Mouse (Mus musculus): ENCODE data around the gene Miip. TPM values are rescaled to one million over a fixed set of nuclear protein-coding genes. Genes with fewer than 3 reads are reported as not detected.

Gene Miip
- polyA plus RNA-seq, 2 experiments = 22.4 to 94.4 TPM

DNA sequence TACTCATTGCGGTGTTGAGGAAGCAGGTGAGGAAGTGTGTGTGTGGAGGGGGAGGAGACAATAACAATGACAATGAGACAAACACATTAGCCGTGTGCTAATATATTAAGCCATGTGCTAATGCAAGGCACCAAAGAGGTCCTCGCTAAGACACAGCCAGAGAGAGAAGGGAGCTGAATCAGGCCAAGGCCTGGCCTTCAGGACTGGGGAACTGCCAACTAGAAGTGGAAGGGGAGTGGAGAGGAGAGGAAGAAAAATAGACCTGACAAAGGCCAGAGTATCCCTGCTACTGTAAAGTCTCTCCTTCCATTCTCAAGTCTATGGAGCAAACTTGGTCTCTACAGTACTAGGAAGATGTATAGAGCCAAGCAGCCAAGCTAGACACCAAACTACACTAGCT, 35.0 kb upstream of the Miip start:
- Histone ChIP-seq H3K27me3 (ENCODE audit: control insufficient read depth, insufficient read depth, low read length) (no peaks in the 10 kb centered on the region), H3K9ac (ENCODE audit: low read depth, low read length, severe bottlenecking) (peak overlapping the region; percentile 93; the same call in 1 of the 2 replicates), H3K27ac (replicated peaks; ENCODE audit: low read depth, low read length) (no peak overlapping the region), H3K4me2 (replicated peaks; ENCODE audit: low read depth, low read length, severe bottlenecking) (peak overlapping the region; percentile 57), H3K9me3 (ENCODE audit: control insufficient read depth, low read length) (no peaks in the 10 kb centered on the region), H3K36me3 (ENCODE audit: control insufficient read depth, insufficient read depth, low read length) (peaks cover 36% of the 10 kb centered on the region), H3K4me3 (replicated peaks; ENCODE audit: low read length) (peak overlapping the region; percentile 87), H3K4me1 (ENCODE audit: control insufficient read depth, insufficient read depth, low read length) (peaks cover 3% of the 10 kb centered on the region; the same call in 1 of the 2 replicates)
- ATAC-seq (ENCODE audit: low FRiP score, low read depth) (no peak), DNase-seq (ENCODE audit: low spot score) (no peak)
- WGBS = 90% methylated on average over 3 of the region's 3 CpGs
- no peak for TF ChIP-seq POLR2A (IDR thresholded peaks at IDR 0.05; ENCODE audit: borderline replicate concordance, extremely low read depth, insufficient read depth, insufficient read length)

DNA sequence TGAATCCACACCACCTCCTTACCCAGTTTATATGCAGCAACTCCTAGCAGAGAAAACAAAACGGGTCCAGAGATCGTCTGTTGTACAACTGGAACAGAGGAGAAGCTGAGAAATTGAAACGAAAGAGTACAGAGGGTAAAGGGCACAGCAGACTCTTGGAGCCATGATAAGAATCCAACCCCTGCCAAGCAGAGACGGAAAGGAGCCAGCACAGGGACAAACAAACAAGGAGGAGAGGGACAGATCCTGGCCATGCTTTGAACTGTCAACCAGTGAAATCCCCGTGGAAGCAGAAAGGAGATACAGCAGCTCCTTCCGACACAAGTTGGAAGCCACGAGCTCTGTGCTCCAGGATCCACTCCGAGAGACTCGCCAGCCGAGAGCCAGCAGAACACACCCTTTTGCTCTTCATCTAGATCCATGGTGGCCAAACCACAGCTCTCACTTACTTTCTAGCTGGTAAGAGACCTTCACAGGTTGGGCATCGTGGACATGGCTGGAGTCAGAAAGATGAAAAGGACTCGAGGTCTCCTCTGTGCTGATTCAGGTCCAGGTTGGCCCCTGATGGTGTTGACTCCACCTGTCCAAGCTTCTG, 34.4 kb upstream of the Miip start:
- Histone ChIP-seq H3K27me3 (ENCODE audit: control insufficient read depth, insufficient read depth, low read length) (no peaks in the 10 kb centered on the region), H3K9me3 (ENCODE audit: control insufficient read depth, low read length) (no peaks in the 10 kb centered on the region), H3K4me2 (replicated peaks; ENCODE audit: low read depth, low read length, severe bottlenecking) (no peak overlapping the region), H3K9ac (ENCODE audit: low read depth, low read length, severe bottlenecking) (no peak overlapping the region), H3K36me3 (ENCODE audit: control insufficient read depth, insufficient read depth, low read length) (peaks cover 38% of the 10 kb centered on the region), H3K27ac (replicated peaks; ENCODE audit: low read depth, low read length) (no peak overlapping the region), H3K4me1 (ENCODE audit: control insufficient read depth, insufficient read depth, low read length) (peaks cover 3% of the 10 kb centered on the region; the same call in 1 of the 2 replicates), H3K4me3 (replicated peaks; ENCODE audit: low read length) (no peak overlapping the region)
- WGBS = 88% methylated on average over 12 of the region's 12 CpGs
- DNase-seq (ENCODE audit: low spot score) (no peak), ATAC-seq (ENCODE audit: low FRiP score, low read depth) (no peak)
- no peak for TF ChIP-seq POLR2A (IDR thresholded peaks at IDR 0.05; ENCODE audit: borderline replicate concordance, extremely low read depth, insufficient read depth, insufficient read length)

DNA sequence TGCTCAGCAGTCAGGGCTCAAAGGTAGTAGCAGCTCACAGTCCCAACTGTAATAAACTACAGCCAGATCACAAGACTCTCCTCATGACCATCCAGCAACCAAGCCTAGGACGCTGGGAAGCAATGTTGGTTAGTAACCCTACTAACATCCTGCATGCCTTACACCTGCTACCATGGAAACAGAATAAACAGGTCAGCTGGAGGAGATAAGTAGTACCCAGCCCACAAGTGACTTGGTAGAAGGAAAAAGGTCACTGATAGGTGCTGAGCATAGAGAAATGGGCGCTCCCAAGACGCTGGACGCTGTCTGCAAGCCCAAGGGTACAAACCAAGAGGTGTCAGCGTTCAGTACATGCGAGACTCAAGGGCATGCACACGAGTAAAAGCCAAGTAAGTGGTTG, 31.8 kb upstream of the Miip start:
- DNase-seq (ENCODE audit: low spot score) = no peak
- no peak for ATAC-seq (ENCODE audit: low FRiP score, low read depth)
- H3K9me3 ChIP-seq (ENCODE audit: control insufficient read depth, low read length) = no peaks in the 10 kb centered on the region
- no peak overlapping the region for H3K27ac ChIP-seq (replicated peaks; ENCODE audit: low read depth, low read length)
- H3K9ac ChIP-seq (ENCODE audit: low read depth, low read length, severe bottlenecking) = no peak overlapping the region
- peaks cover 62% of the 10 kb centered on the region for H3K36me3 ChIP-seq (ENCODE audit: control insufficient read depth, insufficient read depth, low read length)
- no peak overlapping the region for H3K4me3 ChIP-seq (replicated peaks; ENCODE audit: low read length)
- WGBS = 95% methylated on average over 7 of the region's 7 CpGs
- H3K4me1 ChIP-seq (ENCODE audit: control insufficient read depth, insufficient read depth, low read length) = peaks cover 3% of the 10 kb centered on the region; the same call in 1 of the 2 replicates
- no peaks in the 10 kb centered on the region for H3K27me3 ChIP-seq (ENCODE audit: control insufficient read depth, insufficient read depth, low read length)
- no peak overlapping the region for H3K4me2 ChIP-seq (replicated peaks; ENCODE audit: low read depth, low read length, severe bottlenecking)
- no peak for TF ChIP-seq POLR2A (IDR thresholded peaks at IDR 0.05; ENCODE audit: borderline replicate concordance, extremely low read depth, insufficient read depth, insufficient read length)

DNA sequence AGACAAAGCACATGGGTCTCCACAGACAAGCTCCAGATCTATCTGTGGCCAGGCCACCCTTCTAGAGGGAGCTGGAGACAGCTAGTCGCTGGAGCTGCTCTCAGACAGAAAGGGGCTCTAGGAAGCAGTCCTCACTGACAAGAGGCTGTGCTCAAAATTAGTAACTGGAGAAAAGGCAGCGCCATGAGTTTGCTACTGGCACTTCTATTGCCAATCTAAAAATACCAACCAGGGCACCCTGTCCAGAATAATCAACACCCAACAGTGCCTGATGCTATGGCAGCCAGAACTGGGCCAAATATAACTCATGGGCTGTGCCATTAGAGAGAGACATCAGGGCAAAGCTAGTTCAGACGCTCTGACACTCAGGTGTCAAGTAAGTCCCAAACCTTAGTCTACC, 28.7 kb upstream of the Miip start:
- H3K9me3 ChIP-seq (ENCODE audit: control insufficient read depth, low read length) = no peaks in the 10 kb centered on the region
- no peak overlapping the region for H3K9ac ChIP-seq (ENCODE audit: low read depth, low read length, severe bottlenecking)
- H3K27ac ChIP-seq (replicated peaks; ENCODE audit: low read depth, low read length) = no peak overlapping the region
- H3K4me3 ChIP-seq (replicated peaks; ENCODE audit: low read length) = no peak overlapping the region
- H3K27me3 ChIP-seq (ENCODE audit: control insufficient read depth, insufficient read depth, low read length) = no peaks in the 10 kb centered on the region
- no peak for TF ChIP-seq POLR2A (IDR thresholded peaks at IDR 0.05; ENCODE audit: borderline replicate concordance, extremely low read depth, insufficient read depth, insufficient read length)
- WGBS = 85% methylated on average over 3 of the region's 3 CpGs
- ATAC-seq (ENCODE audit: low FRiP score, low read depth) = no peak
- peaks cover 76% of the 10 kb centered on the region for H3K36me3 ChIP-seq (ENCODE audit: control insufficient read depth, insufficient read depth, low read length)
- no peak overlapping the region for H3K4me2 ChIP-seq (replicated peaks; ENCODE audit: low read depth, low read length, severe bottlenecking)
- no peaks in the 10 kb centered on the region for H3K4me1 ChIP-seq (ENCODE audit: control insufficient read depth, insufficient read depth, low read length)
- no peak for DNase-seq (ENCODE audit: low spot score)

GRCm38 (mm10) chr4:147896411-147896810, 27.8 kb upstream of the Miip start:
- 63% methylated on average over 1 of the region's 1 CpGs for WGBS
- Histone ChIP-seq H3K9ac (ENCODE audit: low read depth, low read length, severe bottlenecking) (no peak overlapping the region), H3K4me2 (replicated peaks; ENCODE audit: low read depth, low read length, severe bottlenecking) (no peak overlapping the region), H3K27ac (replicated peaks; ENCODE audit: low read depth, low read length) (no peak overlapping the region), H3K36me3 (ENCODE audit: control insufficient read depth, insufficient read depth, low read length) (peaks cover 77% of the 10 kb centered on the region), H3K4me1 (ENCODE audit: control insufficient read depth, insufficient read depth, low read length) (no peaks in the 10 kb centered on the region), H3K27me3 (ENCODE audit: control insufficient read depth, insufficient read depth, low read length) (no peaks in the 10 kb centered on the region), H3K9me3 (ENCODE audit: control insufficient read depth, low read length) (no peaks in the 10 kb centered on the region), H3K4me3 (replicated peaks; ENCODE audit: low read length) (no peak overlapping the region)
- no peak for DNase-seq (ENCODE audit: low spot score)
- no peak for TF ChIP-seq POLR2A (IDR thresholded peaks at IDR 0.05; ENCODE audit: borderline replicate concordance, extremely low read depth, insufficient read depth, insufficient read length)
- no peak for ATAC-seq (ENCODE audit: low FRiP score, low read depth)

Measured in limb, embryonic 14.5 days (tissue).